Mouse (Mus musculus): ENCODE data around the gene Tmem50a.

The Tmem50a gene

DNA sequence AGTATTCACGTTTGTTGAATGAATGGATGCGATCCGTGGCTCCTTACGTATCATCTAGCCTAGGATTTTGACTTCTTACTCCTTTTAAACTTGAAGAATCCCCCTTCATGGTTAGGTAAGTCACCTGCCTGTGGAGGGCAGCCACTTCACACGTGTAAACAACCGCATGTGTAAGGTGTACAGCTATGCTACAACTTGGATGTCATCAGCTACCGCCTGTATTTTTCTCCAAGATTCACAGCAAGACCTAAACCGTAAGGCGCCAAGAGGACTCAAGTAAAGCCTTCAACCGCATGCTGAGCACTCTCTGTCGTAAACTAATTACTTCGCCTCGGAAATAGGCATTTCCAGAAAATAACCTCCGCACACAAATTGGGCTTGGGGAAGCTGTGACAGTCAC is 62.9 kb downstream of the Tmem50a start:
- no peak for ATAC-seq (ENCODE audit: low TSS enrichment)

DNA sequence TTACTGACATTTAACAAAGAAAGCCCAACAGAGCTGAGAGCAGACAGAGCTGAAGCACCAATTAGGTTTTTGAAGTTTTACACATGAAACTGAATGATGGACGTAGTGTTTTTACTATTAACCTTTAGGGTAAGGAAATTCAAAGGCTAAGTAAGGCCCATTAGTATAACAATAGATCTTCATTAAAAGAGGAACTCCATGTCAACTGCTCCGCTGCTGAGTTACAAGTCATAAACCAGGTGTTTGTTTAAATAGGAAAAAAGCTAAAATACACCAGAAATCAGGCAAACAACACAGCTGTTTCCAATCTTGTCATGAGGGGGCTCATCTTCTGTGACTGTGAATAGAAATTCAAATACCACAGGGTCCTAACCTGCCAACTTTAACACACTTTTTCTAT is 63.6 kb downstream of the Tmem50a start:
- no peak for ATAC-seq (ENCODE audit: low TSS enrichment)

DNA sequence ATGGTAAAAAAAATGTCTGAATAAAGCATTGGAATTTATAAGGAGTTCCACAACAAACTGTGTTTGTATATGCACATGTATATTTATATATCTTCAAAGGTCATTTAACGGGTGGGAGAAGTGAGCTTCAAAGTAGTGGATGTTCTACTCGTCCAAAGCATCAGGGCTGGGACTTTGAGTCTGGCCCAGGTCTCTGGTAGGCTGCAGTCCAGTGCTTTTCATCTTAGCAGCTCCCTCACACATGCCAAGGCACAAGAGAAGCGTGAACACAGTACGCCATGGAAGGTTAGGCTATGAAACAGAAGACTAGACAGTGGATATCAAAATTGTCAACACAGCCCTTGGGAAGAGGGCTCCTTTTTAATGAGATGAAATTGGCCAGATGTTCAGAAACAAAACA is 64.3 kb downstream of the Tmem50a start:
- ATAC-seq (ENCODE audit: low TSS enrichment), result no peak

Measured in frontal cortex, adult (tissue).